Mouse (Mus musculus): ENCODE measurements at regions not wholly inside any gene's neighbourhood (a gene's known extent, or its start where the extent isn't known, plus 50 kb on each side); places are given as distances from the start of the nearest gene placed in this dataset.

DNA sequence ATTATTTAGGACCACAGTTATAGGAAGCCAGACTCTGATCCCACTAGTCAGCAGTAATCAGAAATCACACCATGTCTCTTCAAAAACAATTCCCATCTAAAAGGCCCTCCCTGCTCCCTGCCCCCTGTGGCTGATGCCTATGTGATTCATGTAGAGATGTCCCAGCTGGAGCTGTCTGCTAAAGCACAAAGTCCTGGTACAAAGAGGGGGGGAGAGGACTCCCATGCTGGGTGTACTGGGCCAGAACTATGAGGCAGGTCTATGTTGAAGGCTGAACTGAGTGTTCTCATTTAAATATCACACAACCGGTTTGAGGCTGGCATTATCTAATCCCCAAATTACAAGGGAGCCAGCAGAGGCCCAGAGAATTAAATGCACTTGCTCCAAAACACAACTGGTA is 88.2 kb downstream of the Chst1 start:
- Histone ChIP-seq H3K4me1 (peaks cover 18% of the 10 kb centered on the region), H3K36me3 (replicated peaks) (no peaks in the 10 kb centered on the region), H3K27ac (peak overlapping the region; percentile 6; the same call in 1 of the 2 replicates), H3K4me3 (no peak overlapping the region), H3K9me3 (no peaks in the 10 kb centered on the region), H3K27me3 (ENCODE audit: poor library complexity, severe bottlenecking) (no peaks in the 10 kb centered on the region)
- WGBS, result 19% methylated on average over 1 of the region's 1 CpGs
- no peak for DNase-seq (ENCODE audit: extremely low spot score, low spot score)

GRCm38 (mm10) chr2:92689203-92689602 is 89.7 kb downstream of the Chst1 start:
- H3K27me3 ChIP-seq (ENCODE audit: poor library complexity, severe bottlenecking), result no peaks in the 10 kb centered on the region
- peak overlapping the region; percentile 17; the same call in 1 of the 2 replicates for H3K27ac ChIP-seq
- WGBS, result 43% methylated on average over 2 of the region's 2 CpGs
- H3K9me3 ChIP-seq, result no peaks in the 10 kb centered on the region
- H3K4me3 ChIP-seq, result no peak overlapping the region
- no peaks in the 10 kb centered on the region for H3K36me3 ChIP-seq (replicated peaks)
- DNase-seq (ENCODE audit: extremely low spot score, low spot score), result no peak
- peaks cover 18% of the 10 kb centered on the region for H3K4me1 ChIP-seq

DNA sequence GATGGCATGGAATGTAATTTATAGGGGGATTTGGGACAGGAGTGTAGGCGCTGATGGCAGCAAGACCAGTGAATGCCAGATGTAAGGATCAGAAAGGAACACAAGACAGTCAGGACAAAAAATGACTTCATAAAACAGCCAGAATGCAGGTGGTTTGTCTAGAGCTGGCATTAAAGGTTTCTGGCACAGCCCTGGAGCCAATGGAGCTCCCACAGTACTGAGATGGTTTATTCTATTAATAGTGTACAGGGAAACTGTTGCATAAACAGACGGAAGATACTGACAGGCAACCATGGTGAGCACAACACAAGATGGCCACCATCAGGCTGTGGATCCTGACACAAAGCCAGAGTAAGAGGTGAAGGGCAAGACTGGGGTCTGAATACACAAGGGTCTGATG is 90.8 kb downstream of the Chst1 start:
- H3K4me3 ChIP-seq, result no peak overlapping the region
- H3K36me3 ChIP-seq (replicated peaks), result no peaks in the 10 kb centered on the region
- DNase-seq (ENCODE audit: extremely low spot score, low spot score), result no peak
- no peak overlapping the region for H3K27ac ChIP-seq
- no peaks in the 10 kb centered on the region for H3K9me3 ChIP-seq
- H3K4me1 ChIP-seq, result peaks cover 21% of the 10 kb centered on the region
- no peaks in the 10 kb centered on the region for H3K27me3 ChIP-seq (ENCODE audit: poor library complexity, severe bottlenecking)
- 96% methylated on average over 2 of the region's 2 CpGs for WGBS

DNA sequence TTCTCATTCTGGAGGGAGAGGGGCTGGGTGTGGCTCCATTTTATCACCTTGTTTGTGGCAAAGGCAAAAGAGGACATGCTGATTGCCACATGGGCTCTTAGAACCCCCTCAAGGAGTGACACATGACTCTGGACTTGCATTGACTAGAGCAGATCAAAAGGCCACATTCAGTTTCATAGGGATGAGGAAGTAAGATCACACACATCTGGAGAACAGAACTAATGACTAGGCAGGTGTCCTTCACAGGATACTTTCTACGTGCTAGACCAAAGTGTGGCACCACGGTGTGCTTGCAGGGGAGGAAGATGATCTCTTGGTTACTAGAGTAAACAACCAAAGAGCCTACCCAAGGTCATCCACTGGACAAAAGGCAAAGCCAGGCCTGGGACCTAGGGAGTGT is 91.9 kb downstream of the Chst1 start:
- Histone ChIP-seq H3K4me1 (peaks cover 32% of the 10 kb centered on the region), H3K27me3 (ENCODE audit: poor library complexity, severe bottlenecking) (no peaks in the 10 kb centered on the region), H3K36me3 (replicated peaks) (no peaks in the 10 kb centered on the region), H3K9me3 (no peaks in the 10 kb centered on the region), H3K4me3 (no peak overlapping the region), H3K27ac (no peak overlapping the region)
- WGBS, result 86% methylated on average over 2 of the region's 2 CpGs
- DNase-seq (ENCODE audit: extremely low spot score, low spot score), result no peak

- peaks cover 39% of the 10 kb centered on the region for H3K4me1 ChIP-seq
- no peaks in the 10 kb centered on the region for H3K36me3 ChIP-seq (replicated peaks)
- no peaks in the 10 kb centered on the region for H3K27me3 ChIP-seq (ENCODE audit: poor library complexity, severe bottlenecking)
- H3K4me3 ChIP-seq, result no peak overlapping the region
- no peak overlapping the region for H3K27ac ChIP-seq
- H3K9me3 ChIP-seq, result no peaks in the 10 kb centered on the region
- no peak for DNase-seq (ENCODE audit: extremely low spot score, low spot score)
- 66% methylated on average over 1 of the region's 1 CpGs for WGBS
Measured at GRCm38 (mm10) chr2:92692623-92693022, 93.1 kb downstream of the Chst1 start.

- Histone ChIP-seq H3K27me3 (ENCODE audit: poor library complexity, severe bottlenecking) (no peaks in the 10 kb centered on the region), H3K4me1 (peaks cover 41% of the 10 kb centered on the region), H3K27ac (no peak overlapping the region), H3K4me3 (no peak overlapping the region), H3K36me3 (replicated peaks) (no peaks in the 10 kb centered on the region), H3K9me3 (no peaks in the 10 kb centered on the region)
- no peak for DNase-seq (ENCODE audit: extremely low spot score, low spot score)
Measured at GRCm38 (mm10) chr2:92693024-92693423, 93.5 kb downstream of the Chst1 start.

- H3K27ac ChIP-seq, result peak overlapping the region; percentile 11; the same call in 1 of the 2 replicates
- 81% methylated on average over 2 of the region's 2 CpGs for WGBS
- DNase-seq (ENCODE audit: extremely low spot score, low spot score), result no peak
- no peaks in the 10 kb centered on the region for H3K9me3 ChIP-seq
- H3K36me3 ChIP-seq (replicated peaks), result no peaks in the 10 kb centered on the region
- H3K27me3 ChIP-seq (ENCODE audit: poor library complexity, severe bottlenecking), result no peaks in the 10 kb centered on the region
- peaks cover 31% of the 10 kb centered on the region for H3K4me1 ChIP-seq
- no peak overlapping the region for H3K4me3 ChIP-seq
Measured at GRCm38 (mm10) chr2:92694797-92695196, 95.3 kb downstream of the Chst1 start.

GRCm38 (mm10) chr2:92695869-92696268 is 96.4 kb downstream of the Chst1 start:
- WGBS, result 21% methylated on average over 3 of the region's 3 CpGs
- peaks cover 31% of the 10 kb centered on the region for H3K4me1 ChIP-seq
- 0 out of 2 replicates have a peak, but pooled peaks cover 1% of the 10 kb centered on the region for H3K27me3 ChIP-seq (ENCODE audit: poor library complexity, severe bottlenecking)
- 0 out of 2 replicates have a peak overlapping the region, but pooled peaks have one; percentile 33 for H3K27ac ChIP-seq
- no peaks in the 10 kb centered on the region for H3K9me3 ChIP-seq
- DNase-seq (ENCODE audit: extremely low spot score, low spot score), result no peak
- H3K36me3 ChIP-seq (replicated peaks), result no peaks in the 10 kb centered on the region
- H3K4me3 ChIP-seq, result no peak overlapping the region

DNA sequence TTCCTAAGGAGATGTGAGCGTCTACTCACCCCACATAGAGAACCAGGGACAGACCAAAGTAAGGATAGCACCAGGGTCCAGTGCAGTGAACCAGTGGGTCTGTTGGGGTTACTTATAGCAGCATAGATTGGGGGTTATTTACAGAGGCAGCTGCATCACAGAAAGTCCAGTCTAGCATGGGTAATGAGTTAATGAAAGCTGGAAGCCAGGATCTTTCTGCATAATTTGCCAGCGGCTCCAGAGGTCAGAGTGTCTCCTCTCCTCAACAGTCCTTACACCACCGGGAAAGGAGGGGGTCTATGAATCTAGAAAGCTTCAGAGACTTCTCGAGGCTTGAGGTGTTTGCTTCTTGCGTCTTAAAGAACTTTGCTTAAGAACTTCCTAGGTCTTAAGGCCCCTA is 98.2 kb downstream of the Chst1 start:
- H3K36me3 ChIP-seq (replicated peaks), result no peaks in the 10 kb centered on the region
- 64% methylated on average over 5 of the region's 5 CpGs for WGBS

GRCm38 (mm10) chr2:92699360-92699759 is 99.9 kb downstream of the Chst1 start:
- WGBS, result 90% methylated on average over 6 of the region's 6 CpGs
- Histone ChIP-seq H3K4me1 (peaks cover 61% of the 10 kb centered on the region), H3K27me3 (ENCODE audit: poor library complexity, severe bottlenecking) (0 out of 2 replicates have a peak, but pooled peaks cover 21% of the 10 kb centered on the region), H3K36me3 (replicated peaks) (no peaks in the 10 kb centered on the region), H3K4me3 (no peak overlapping the region), H3K27ac (no peak overlapping the region), H3K9me3 (no peaks in the 10 kb centered on the region)
- no peak for DNase-seq (ENCODE audit: extremely low spot score, low spot score)

More for the DNA sequence above, 98.2 kb downstream of the Chst1 start:
- Histone ChIP-seq H3K27me3 (ENCODE audit: poor library complexity, severe bottlenecking) (0 out of 2 replicates have a peak, but pooled peaks cover 7% of the 10 kb centered on the region), H3K4me3 (no peak overlapping the region), H3K4me1 (peaks cover 45% of the 10 kb centered on the region), H3K9me3 (no peaks in the 10 kb centered on the region), H3K27ac (no peak overlapping the region)
- no peak for DNase-seq (ENCODE audit: extremely low spot score, low spot score)

DNA sequence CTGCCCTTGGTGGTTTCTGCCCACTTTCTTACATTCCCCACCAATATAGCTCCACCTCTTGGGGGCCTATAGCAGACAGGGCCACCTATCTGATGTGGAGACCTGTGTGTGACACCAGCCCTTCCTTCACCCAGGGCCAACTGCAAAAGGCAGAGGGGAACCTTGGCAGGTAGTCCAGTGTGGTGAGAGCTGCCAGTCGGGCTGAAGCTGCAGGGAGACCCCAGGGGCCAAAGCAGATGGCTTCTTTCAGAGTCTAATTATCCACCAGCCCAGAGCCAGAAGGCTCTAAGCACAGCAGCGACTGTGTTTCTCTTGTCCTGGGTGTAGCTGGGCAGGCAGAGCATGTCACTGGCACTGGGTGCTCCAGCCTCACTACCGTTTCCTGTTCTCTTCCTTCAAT is 104.5 kb downstream of the Chst1 start:
- 0 out of 2 replicates have a peak, but pooled peaks cover 21% of the 10 kb centered on the region for H3K27me3 ChIP-seq (ENCODE audit: poor library complexity, severe bottlenecking)
- H3K4me3 ChIP-seq, result no peak overlapping the region
- H3K27ac ChIP-seq, result no peak overlapping the region
- no peaks in the 10 kb centered on the region for H3K36me3 ChIP-seq (replicated peaks)
- peaks cover 30% of the 10 kb centered on the region for H3K4me1 ChIP-seq
- DNase-seq (ENCODE audit: extremely low spot score, low spot score), result no peak
- 57% methylated on average over 3 of the region's 3 CpGs for WGBS
- no peaks in the 10 kb centered on the region for H3K9me3 ChIP-seq

- H3K9me3 ChIP-seq, result no peaks in the 10 kb centered on the region
- 90% methylated on average over 3 of the region's 3 CpGs for WGBS
- peaks cover 29% of the 10 kb centered on the region for H3K4me1 ChIP-seq
- H3K36me3 ChIP-seq (replicated peaks), result no peaks in the 10 kb centered on the region
- H3K27ac ChIP-seq, result no peak overlapping the region
- no peak overlapping the region for H3K4me3 ChIP-seq
- no peak for DNase-seq (ENCODE audit: extremely low spot score, low spot score)
- H3K27me3 ChIP-seq (ENCODE audit: poor library complexity, severe bottlenecking), result peaks cover 17% of the 10 kb centered on the region
Measured at GRCm38 (mm10) chr2:92709668-92710067, 110.2 kb downstream of the Chst1 start.

GRCm38 (mm10) chr2:92711122-92711777 is 111.7 kb downstream of the Chst1 start:
- DNase-seq (ENCODE audit: extremely low spot score, low spot score), result peak; percentile 18
- Histone ChIP-seq H3K27me3 (ENCODE audit: poor library complexity, severe bottlenecking) (peaks cover 20% of the 10 kb centered on the region), H3K36me3 (replicated peaks) (no peaks in the 10 kb centered on the region), H3K9me3 (no peaks in the 10 kb centered on the region), H3K4me1 (peaks cover 29% of the 10 kb centered on the region), H3K4me3 (peak overlapping the region; percentile 27; the same call in 1 of the 2 replicates), H3K27ac (0 out of 2 replicates have a peak overlapping the region, but pooled peaks have one; percentile 40)
- WGBS, result 49% methylated on average over 15 of the region's 15 CpGs
